Mouse (Mus musculus) hindbrain, embryonic 12.5 days (tissue): ENCODE measurements around the gene Tmem201. TPM values are rescaled to one million over a fixed set of nuclear protein-coding genes. Genes with fewer than 3 reads are reported as not detected.

Experiments used
- polyA plus RNA-seq: library from polyadenylated mRNA; unstranded; fragments of >200 nt; fragmentation: Nextera tagmentation; extraction: Ambion mirVana; gene quantifications from 2 replicates; pipeline ENCODE4 v1.2.1, GENCODE M21; 2016

The Tmem201 gene
- polyA plus RNA-seq, 1 experiment from 2014 or later: 39.6 TPM

Other genes with a start within 250 kb of the Tmem201 start
- gene Ctnnbip1, start 219.8 kb downstream of the Tmem201 start, polyA plus RNA-seq: 79.0 and 87.1 TPM in 2 replicates
- 135 and 138 TPM in 2 replicates for gene Clstn1, start 151.6 kb downstream of the Tmem201 start, polyA plus RNA-seq
- 16.9 and 19.6 TPM in 2 replicates for gene Pik3cd, start 35.5 kb downstream of the Tmem201 start, polyA plus RNA-seq
- 18.8 and 18.9 TPM in 2 replicates for gene Slc25a33, start 36.2 kb upstream of the Tmem201 start, polyA plus RNA-seq
- gene Spsb1, start 217.0 kb upstream of the Tmem201 start, polyA plus RNA-seq: 15.5 and 17.8 TPM in 2 replicates